Mouse (Mus musculus) MEL (cell line): Measurements from ENCODE around the gene Jmjd1c.

ENCODE experiments used
- CTCF ChIP-seq, 3 experiments: IDR thresholded peaks in 2 of 3; conservative IDR thresholded peaks in 1 of 3; 2 replicates each; pipeline ENCODE4 v1.5.1; 2011 to 2012; ENCODE audit warnings: low read length in 3 of 3, low read depth in 2 of 3, mild to moderate bottlenecking in 2 of 3, improper control_type of control experiment in 1 of 3, inconsistent platforms in 1 of 3, mixed read lengths in 1 of 3, moderate library complexity in 1 of 3; ENCODE audit not compliant: control insufficient read depth in 1 of 3, insufficient read depth in 1 of 3, poor library complexity in 1 of 3, severe bottlenecking in 1 of 3
- E2F4 ChIP-seq: IDR thresholded peaks from 2 replicates; pipeline ENCODE4 v1.6.1; 2011; ENCODE audit warnings: low read depth, low read length, improper control_type of control experiment, borderline replicate concordance
- EP300 ChIP-seq, 2 experiments: IDR thresholded peaks; 2 replicates each; pipeline ENCODE4 v1.6.1; 2011; ENCODE audit warnings: improper control_type of control experiment in 2 of 2, low read length in 2 of 2, low read depth in 1 of 2, mild to moderate bottlenecking in 1 of 2
- GATA1 ChIP-seq: IDR thresholded peaks from 2 replicates; pipeline ENCODE4 v1.6.1; 2011; ENCODE audit warnings: low read depth, low read length, improper control_type of control experiment
- POLR2A ChIP-seq, 2 experiments: IDR thresholded peaks; 2 replicates each; pipeline ENCODE4 v1.6.1; 2011 to 2012; ENCODE audit warnings: low read length in 2 of 2, mild to moderate bottlenecking in 2 of 2, control low read depth in 1 of 2, improper control_type of control experiment in 1 of 2, low read depth in 1 of 2, moderate library complexity in 1 of 2; ENCODE audit not compliant: control insufficient read depth in 1 of 2, insufficient read depth in 1 of 2, poor library complexity in 1 of 2
- TAL1 ChIP-seq: IDR thresholded peaks from 2 replicates; pipeline ENCODE4 v1.6.1; 2012; ENCODE audit warnings: mild to moderate bottlenecking, inconsistent platforms, low read length, moderate library complexity, mixed read lengths
- ZKSCAN1 ChIP-seq: IDR thresholded peaks from 2 replicates; pipeline ENCODE4 v1.6.1; 2012; ENCODE audit warnings: low read depth, mild to moderate bottlenecking, inconsistent platforms, low read length, improper control_type of control experiment, moderate library complexity

- no peak for TF ChIP-seq CTCF (IDR thresholded peaks at IDR 0.05 in 2 of 3, conservative IDR thresholded peaks at IDR 0.05 in 1 of 3; ENCODE audit: control insufficient read depth in 1 of 3, insufficient read depth in 1 of 3, low read depth in 2 of 3, low read length in 3 of 3, poor library complexity in 1 of 3, severe bottlenecking in 1 of 3)
- no peak for TF ChIP-seq POLR2A (IDR thresholded peaks at IDR 0.05; ENCODE audit: control insufficient read depth in 1 of 2, insufficient read depth in 1 of 2, low read depth in 1 of 2, low read length in 2 of 2, poor library complexity in 1 of 2)
- TF ChIP-seq ZKSCAN1: no peak
- no peak for TF ChIP-seq EP300 (IDR thresholded peaks at IDR 0.05; ENCODE audit: low read depth in 1 of 2, low read length in 2 of 2)
- TF ChIP-seq GATA1: no peak
- no peak for TF ChIP-seq TAL1
- no peak for TF ChIP-seq E2F4
Measured at GRCm38 (mm10) chr10:67079030-67079429, 16.9 kb upstream of the Jmjd1c start.
